Mouse (Mus musculus) forebrain, embryonic 16.5 days (tissue): ENCODE data around the gene Pepd. TPM values are rescaled to one million over a fixed set of nuclear protein-coding genes. Genes with fewer than 3 reads are reported as not detected.
A peak's percentile ranks its signal among the peaks of the same experiment; 100 is the strongest.

ENCODE experiments used
- ATAC-seq: fragments of 200-750 bp; cut with Nextera tagmentation; 2 replicates; pipeline ENCODE4 v1.8.0; 2017; ENCODE audit warnings: mild to moderate bottlenecking, moderate library complexity
- H3K27ac ChIP-seq: fragments of 300-500 bp; sonication (generic); 2 replicates; pipeline ENCODE4 v1.5.1; 2014; ENCODE audit warnings: low read length, control low read depth
- H3K27me3 ChIP-seq: fragments of 300-500 bp; sonication (generic); replicated peaks from 2 replicates; pipeline ENCODE4 v1.6.1; 2014; ENCODE audit warnings: low read length; ENCODE audit not compliant: control insufficient read depth, insufficient read depth
- H3K36me3 ChIP-seq: fragments of 300-500 bp; sonication (generic); 2 replicates; pipeline ENCODE4 v1.6.1; 2014; ENCODE audit not compliant: control insufficient read depth, insufficient read depth
- H3K4me1 ChIP-seq: fragments of 300-500 bp; sonication (generic); replicated peaks from 2 replicates; pipeline ENCODE4 v1.6.1; 2014; ENCODE audit warnings: low read length; ENCODE audit not compliant: control insufficient read depth, insufficient read depth
- H3K4me2 ChIP-seq: fragments of 300-500 bp; sonication (generic); 2 replicates; pipeline ENCODE4 v1.6.1; 2014; ENCODE audit warnings: mild to moderate bottlenecking, low read length, control low read depth
- H3K4me3 ChIP-seq: fragments of 300-500 bp; sonication (generic); replicated peaks from 2 replicates; pipeline ENCODE4 v1.5.1; 2014; ENCODE audit warnings: mild to moderate bottlenecking, low read length, control low read depth
- H3K9ac ChIP-seq: fragments of 300-500 bp; sonication (generic); replicated peaks from 2 replicates; pipeline ENCODE4 v1.6.1; 2014; ENCODE audit warnings: low read depth, low read length, control low read depth
- H3K9me3 ChIP-seq: fragments of 300-500 bp; sonication (generic); 2 replicates; pipeline ENCODE4 v1.6.1; 2016; ENCODE audit warnings: low read length; ENCODE audit not compliant: control insufficient read depth
- WGBS: fragments of 180-500 bp; shearing (Covaris S2); extraction: QIAGEN DNeasy Blood & Tissue Kit; methylation state at CpG from one replicate; pipeline ENCODE4 v1.1.7; 2014; 5-methylcytosine and 5-hydroxymethylcytosine counted together
- polyA plus RNA-seq: library from polyadenylated mRNA; unstranded; fragments of >200 nt; fragmentation: Nextera tagmentation; extraction: Ambion mirVana; gene quantifications from 2 replicates; pipeline ENCODE4 v1.2.1, GENCODE M21; 2015

The Pepd gene
- polyA plus RNA-seq, 1 experiment from 2014 or later, result 58.0 TPM

- H3K4me1 ChIP-seq, result no peaks in the 10 kb centered on the region; the same call in 1 of the 2 replicates
- H3K4me2 ChIP-seq, result no peak overlapping the region
- no peak for ATAC-seq
- H3K9me3 ChIP-seq, result no peaks in the 10 kb centered on the region
- no peak overlapping the region for H3K9ac ChIP-seq
- WGBS, result 66% methylated on average over 3 of the region's 3 CpGs
- H3K27me3 ChIP-seq, result no peaks in the 10 kb centered on the region
- H3K27ac ChIP-seq, result no peak overlapping the region
- H3K4me3 ChIP-seq, result no peak overlapping the region
- H3K36me3 ChIP-seq, result no peaks in the 10 kb centered on the region
Observed at GRCm38 (mm10) chr7:35026838-35027291, 114.7 kb downstream of the Pepd start.

- 77% methylated on average over 9 of the region's 9 CpGs for WGBS
- H3K4me3 ChIP-seq, result no peak overlapping the region
- no peak overlapping the region for H3K4me2 ChIP-seq
- H3K27ac ChIP-seq, result no peak overlapping the region
- H3K9me3 ChIP-seq, result no peaks in the 10 kb centered on the region
- H3K36me3 ChIP-seq, result no peaks in the 10 kb centered on the region
- H3K27me3 ChIP-seq, result no peaks in the 10 kb centered on the region
- no peak overlapping the region for H3K9ac ChIP-seq
- ATAC-seq, result no peak
- no peaks in the 10 kb centered on the region; the same call in 1 of the 2 replicates for H3K4me1 ChIP-seq
Observed at GRCm38 (mm10) chr7:35027801-35028420, 115.7 kb downstream of the Pepd start.

- Histone ChIP-seq H3K27me3 (no peaks in the 10 kb centered on the region), H3K4me2 (no peak overlapping the region), H3K36me3 (no peaks in the 10 kb centered on the region), H3K27ac (no peak overlapping the region), H3K9me3 (no peaks in the 10 kb centered on the region), H3K9ac (no peak overlapping the region), H3K4me3 (no peak overlapping the region), H3K4me1 (no peaks in the 10 kb centered on the region; the same call in 1 of the 2 replicates)
- whole genome bisulfite sequencing, result 87% methylated on average over 16 of the region's 16 CpGs
- no peak for ATAC-seq
Observed at GRCm38 (mm10) chr7:35028559-35028958, 116.4 kb downstream of the Pepd start.

GRCm38 (mm10) chr7:35029228-35029627 is 117.0 kb downstream of the Pepd start:
- H3K27ac ChIP-seq, result no peak overlapping the region
- no peak overlapping the region for H3K4me2 ChIP-seq
- no peak for ATAC-seq
- H3K9ac ChIP-seq, result no peak overlapping the region
- no peak overlapping the region for H3K4me3 ChIP-seq
- H3K27me3 ChIP-seq, result no peaks in the 10 kb centered on the region
- no peaks in the 10 kb centered on the region; the same call in 1 of the 2 replicates for H3K4me1 ChIP-seq
- WGBS, result 84% methylated on average over 5 of the region's 5 CpGs
- no peaks in the 10 kb centered on the region for H3K36me3 ChIP-seq
- no peaks in the 10 kb centered on the region for H3K9me3 ChIP-seq

- H3K27ac ChIP-seq, result no peak overlapping the region
- ATAC-seq, result no peak
- 81% methylated on average over 3 of the region's 3 CpGs for WGBS
Observed at GRCm38 (mm10) chr7:35029648-35030047, 117.5 kb downstream of the Pepd start.

GRCm38 (mm10) chr7:35030567-35030966 is 118.4 kb downstream of the Pepd start:
- Histone ChIP-seq H3K36me3 (no peaks in the 10 kb centered on the region), H3K27ac (no peak overlapping the region), H3K9ac (no peak overlapping the region), H3K27me3 (no peaks in the 10 kb centered on the region), H3K4me3 (no peak overlapping the region), H3K9me3 (no peaks in the 10 kb centered on the region), H3K4me2 (no peak overlapping the region), H3K4me1 (peaks cover 4% of the 10 kb centered on the region; the same call in 1 of the 2 replicates)
- ATAC-seq, result no peak
- 69% methylated on average over 6 of the region's 6 CpGs for WGBS

More at GRCm38 (mm10) chr7:35029648-35030047, 117.5 kb downstream of the Pepd start:
- Histone ChIP-seq H3K4me3 (no peak overlapping the region), H3K36me3 (no peaks in the 10 kb centered on the region), H3K4me1 (no peaks in the 10 kb centered on the region; the same call in 1 of the 2 replicates), H3K27me3 (no peaks in the 10 kb centered on the region), H3K9ac (no peak overlapping the region), H3K4me2 (no peak overlapping the region), H3K9me3 (no peaks in the 10 kb centered on the region)

GRCm38 (mm10) chr7:35035141-35035553 is 123.0 kb downstream of the Pepd start:
- H3K4me3 ChIP-seq, result no peak overlapping the region
- WGBS, result 68% methylated on average over 6 of the region's 6 CpGs
- no peaks in the 10 kb centered on the region for H3K9me3 ChIP-seq
- no peak overlapping the region for H3K9ac ChIP-seq
- H3K27ac ChIP-seq, result 0 out of 2 replicates have a peak overlapping the region, but pooled peaks have one; percentile 11
- no peaks in the 10 kb centered on the region for H3K27me3 ChIP-seq
- peaks cover 10% of the 10 kb centered on the region for H3K4me1 ChIP-seq
- no peaks in the 10 kb centered on the region for H3K36me3 ChIP-seq
- H3K4me2 ChIP-seq, result no peak overlapping the region
- ATAC-seq, result no peak

- no peak for ATAC-seq
- H3K4me3 ChIP-seq, result no peak overlapping the region
- H3K4me2 ChIP-seq, result no peak overlapping the region
- no peaks in the 10 kb centered on the region for H3K9me3 ChIP-seq
- WGBS, result 82% methylated on average over 4 of the region's 4 CpGs
- no peak overlapping the region for H3K9ac ChIP-seq
- 0 out of 2 replicates have a peak overlapping the region, but pooled peaks have one; percentile 11 for H3K27ac ChIP-seq
- H3K27me3 ChIP-seq, result no peaks in the 10 kb centered on the region
- peaks cover 10% of the 10 kb centered on the region for H3K4me1 ChIP-seq
- no peaks in the 10 kb centered on the region for H3K36me3 ChIP-seq
Observed at GRCm38 (mm10) chr7:35035565-35035964, 123.4 kb downstream of the Pepd start.

GRCm38 (mm10) chr7:35036266-35036731 is 124.1 kb downstream of the Pepd start:
- Histone ChIP-seq H3K9ac (0 out of 2 replicates have a peak overlapping the region, but pooled peaks have one; percentile 5), H3K36me3 (no peaks in the 10 kb centered on the region), H3K9me3 (no peaks in the 10 kb centered on the region), H3K27me3 (no peaks in the 10 kb centered on the region), H3K4me1 (peaks cover 10% of the 10 kb centered on the region), H3K27ac (0 out of 2 replicates have a peak overlapping the region, but pooled peaks have one; percentile 31), H3K4me2 (no peak overlapping the region), H3K4me3 (no peak overlapping the region)
- peak; percentile 62 for ATAC-seq
- 45% methylated on average over 5 of the region's 5 CpGs for WGBS
